Mouse (Mus musculus) bone marrow, adult 2 months (tissue): Measurements from ENCODE around the gene Cd9. TPM values are rescaled to one million over a fixed set of nuclear protein-coding genes. Genes with fewer than 3 reads are reported as not detected.

Source experiments
- H3K27ac ChIP-seq: fragments of 200-500 bp; 2 replicates; pipeline ENCODE4 v1.5.1; 2012; ENCODE audit warnings: low read depth, mild to moderate bottlenecking, control low read depth, inconsistent platforms, low read length; ENCODE audit not compliant: control insufficient read depth, poor library complexity, insufficient read depth
- H3K4me1 ChIP-seq: fragments of 200-500 bp; 2 replicates; pipeline ENCODE4 v1.6.1; 2011; ENCODE audit warnings: low read length; ENCODE audit not compliant: control insufficient read depth, insufficient read depth
- H3K4me3 ChIP-seq: fragments of 200-500 bp; replicated peaks from 2 replicates; pipeline ENCODE3; 2011; ENCODE audit warnings: mild to moderate bottlenecking, low read depth, low read length, control low read depth; ENCODE audit not compliant: control insufficient read depth
- CTCF ChIP-seq: fragments of 200-500 bp; IDR thresholded peaks from 2 replicates; pipeline ENCODE4 v1.5.1; 2011; ENCODE audit warnings: low read length, control low read depth; ENCODE audit not compliant: control insufficient read depth, insufficient read depth
- POLR2A ChIP-seq: fragments of 200-500 bp; IDR thresholded peaks from 2 replicates; pipeline ENCODE4 v1.6.1; 2011; ENCODE audit warnings: low read depth, mild to moderate bottlenecking, control low read depth, low read length, borderline replicate concordance; ENCODE audit not compliant: control insufficient read depth
- WGBS: fragments of 180-500 bp; shearing (Covaris S2); methylation state at CpG from one replicate; pipeline ENCODE4 v1.1.7; 2018; 5-methylcytosine and 5-hydroxymethylcytosine counted together
- polyA plus RNA-seq: library from polyadenylated mRNA; stranded (reverse); fragments of >200 nt; gene quantifications from 2 replicates; pipeline ENCODE4 v1.2.4, GENCODE M21; 2011; ENCODE audit warnings: low replicate concordance; ENCODE audit not compliant: missing spikeins, insufficient read depth, insufficient read length

Cd9 gene
- polyA plus RNA-seq, 1 experiment = 90.4 TPM

DNA sequence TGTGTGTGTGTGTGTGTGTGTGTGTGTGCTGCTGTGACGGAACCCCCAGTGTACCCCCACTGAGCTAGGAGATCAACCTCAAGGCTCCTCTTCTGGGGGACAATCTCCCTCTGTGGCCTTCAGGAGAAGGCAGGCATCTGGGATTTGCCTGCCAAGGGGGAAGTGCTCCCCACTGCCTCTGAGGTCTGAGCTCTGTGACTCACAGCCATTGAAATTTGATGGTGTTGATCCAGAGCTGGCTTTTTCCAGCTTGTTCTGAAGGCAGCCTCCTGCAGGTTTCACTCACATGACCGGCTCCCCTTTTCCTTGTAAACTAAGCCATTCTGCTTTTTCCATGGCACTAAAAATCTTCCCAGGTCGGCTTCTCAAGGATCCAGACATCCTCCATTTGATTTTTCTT lies 70.4 kb downstream of the Cd9 start:
- WGBS = 69% methylated on average over 3 of the region's 3 CpGs
- TF ChIP-seq CTCF (no peak), POLR2A (no peak)
- H3K4me1 ChIP-seq = peaks cover 4% of the 10 kb centered on the region
- no peak overlapping the region for H3K4me3 ChIP-seq
- H3K27ac ChIP-seq = no peak overlapping the region

GRCm38 (mm10) chr6:125423507-125423906 lies 71.1 kb downstream of the Cd9 start:
- no peak overlapping the region for H3K4me3 ChIP-seq
- 65% methylated on average over 13 of the region's 13 CpGs for WGBS
- TF ChIP-seq POLR2A (no peak), CTCF (no peak)
- peaks cover 4% of the 10 kb centered on the region for H3K4me1 ChIP-seq
- no peak overlapping the region for H3K27ac ChIP-seq

- Histone ChIP-seq H3K27ac (no peak overlapping the region), H3K4me1 (peaks cover 4% of the 10 kb centered on the region), H3K4me3 (no peak overlapping the region)
- WGBS = 33% methylated on average over 3 of the region's 3 CpGs
- TF ChIP-seq POLR2A (no peak), CTCF (0 out of 2 replicates have a peak, but pooled peaks have one; percentile 1)
Measured at GRCm38 (mm10) chr6:125423099-125423498, 71.5 kb downstream of the Cd9 start.

GRCm38 (mm10) chr6:125422051-125422822 lies 72.4 kb downstream of the Cd9 start:
- no peak overlapping the region for H3K27ac ChIP-seq
- H3K4me3 ChIP-seq = peak overlapping the region; percentile 52
- H3K4me1 ChIP-seq = peaks cover 1% of the 10 kb centered on the region; the same call in 1 of the 2 replicates
- 16% methylated on average over 20 of the region's 20 CpGs for WGBS
- TF ChIP-seq CTCF (no peak), POLR2A (no peak)

DNA sequence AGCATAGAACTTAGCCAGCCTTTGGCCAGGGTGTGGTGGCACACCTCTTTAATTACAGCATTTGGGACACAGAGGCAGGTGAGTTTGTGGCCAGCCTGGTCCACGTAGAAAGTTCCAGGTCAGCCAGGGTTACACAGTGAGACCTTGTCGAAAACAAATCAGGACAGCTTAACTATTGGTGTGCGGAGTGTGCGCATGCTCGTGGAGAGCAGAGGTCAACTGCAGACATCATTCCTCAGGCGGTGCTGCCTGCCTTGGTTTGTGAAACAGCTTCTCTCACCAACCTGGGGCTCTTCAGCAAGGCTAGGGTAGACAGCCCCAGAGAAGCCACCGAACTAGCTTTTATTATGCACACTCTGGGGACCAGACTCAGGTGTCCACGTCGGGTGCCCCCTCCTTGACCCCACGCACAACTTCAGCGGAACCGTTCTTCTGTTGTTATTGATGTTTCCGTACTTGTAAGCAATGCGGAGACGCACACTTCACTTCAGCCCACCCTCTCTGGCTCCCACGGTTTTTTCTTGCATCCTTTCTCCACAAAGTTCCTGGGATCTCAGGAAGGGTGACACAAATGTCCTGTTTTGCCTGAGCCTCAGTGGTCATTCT lies 74.0 kb downstream of the Cd9 start:
- no peak overlapping the region for H3K4me3 ChIP-seq
- no peak for TF ChIP-seq CTCF
- TF ChIP-seq POLR2A = no peak
- 83% methylated on average over 16 of the region's 16 CpGs for WGBS
- H3K27ac ChIP-seq = no peak overlapping the region
- no peaks in the 10 kb centered on the region for H3K4me1 ChIP-seq

DNA sequence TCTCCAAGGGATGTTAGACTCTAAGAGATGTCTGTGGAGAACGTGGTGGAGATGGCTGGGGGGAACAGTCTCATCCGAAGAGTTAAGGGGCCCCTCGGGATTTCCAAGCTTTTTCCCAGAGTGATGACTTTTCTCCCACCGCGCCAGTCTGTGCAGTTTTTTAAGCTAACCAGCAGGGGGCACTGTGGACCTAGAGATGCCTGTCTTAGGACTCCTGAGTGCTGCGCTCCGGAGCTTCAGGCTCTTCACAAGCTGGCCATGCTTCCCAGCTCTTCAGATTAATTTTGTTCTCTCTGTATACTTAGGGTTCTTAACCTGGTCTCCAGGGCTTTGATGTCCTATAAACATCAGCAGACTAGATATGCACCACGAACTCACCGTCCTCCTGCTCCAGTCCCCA lies 75.8 kb downstream of the Cd9 start:
- Histone ChIP-seq H3K4me1 (no peaks in the 10 kb centered on the region), H3K4me3 (no peak overlapping the region), H3K27ac (no peak overlapping the region)
- WGBS = 8% methylated on average over 9 of the region's 9 CpGs
- peak; percentile 88 for TF ChIP-seq CTCF
- TF ChIP-seq POLR2A = no peak

DNA sequence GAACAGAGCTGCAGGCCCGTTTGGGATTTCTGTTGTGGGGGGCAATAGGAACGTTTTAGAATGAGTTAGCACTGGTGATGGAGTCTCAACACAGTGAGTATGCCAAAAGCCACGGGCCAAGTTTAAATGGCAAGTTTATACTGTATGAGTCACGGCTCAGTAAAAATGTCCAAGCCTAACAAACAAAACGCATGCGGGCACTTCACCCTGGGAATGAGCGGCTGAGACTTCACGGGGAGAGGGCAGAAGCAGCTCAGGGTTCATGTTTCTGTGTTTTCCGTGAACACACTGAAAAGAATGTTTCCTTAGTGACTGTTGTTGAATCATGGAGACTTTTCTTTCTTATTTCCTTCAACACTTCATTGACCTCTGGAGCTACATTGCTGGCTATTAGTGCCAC lies 81.3 kb downstream of the Cd9 start:
- WGBS = 71% methylated on average over 9 of the region's 9 CpGs
- Histone ChIP-seq H3K27ac (no peak overlapping the region), H3K4me3 (no peak overlapping the region), H3K4me1 (no peaks in the 10 kb centered on the region; the same call in 1 of the 2 replicates)
- TF ChIP-seq POLR2A = no peak
- TF ChIP-seq CTCF = no peak

GRCm38 (mm10) chr6:125411661-125412060 lies 82.9 kb downstream of the Cd9 start:
- no peak overlapping the region for H3K4me3 ChIP-seq
- H3K27ac ChIP-seq = no peak overlapping the region
- TF ChIP-seq CTCF (no peak), POLR2A (no peak)
- 85% methylated on average over 6 of the region's 6 CpGs for WGBS
- H3K4me1 ChIP-seq = no peaks in the 10 kb centered on the region; the same call in 1 of the 2 replicates
